ENCODE assay signal across 7 mouse cellular contexts in genomic region chr16:87441089-87441488, GRCm38 (mm10). TPM values are rescaled to one million over a fixed set of nuclear protein-coding genes. Genes with fewer than 3 reads are reported as not detected.
DNase-seq lines count a peak whose midpoint lies in the region; ATAC-seq and TF ChIP-seq lines count a peak whose summit lies in the region.

No protein-coding gene starts in this region.

- no peak for TF ChIP-seq CTCF in olfactory bulb, adult 2 months (IDR thresholded peaks at IDR 0.05; ENCODE audit: insufficient read depth, low read depth, low read length)

- H3K4me3 ChIP-seq in embryonic facial prominence, embryonic 10.5 days = peak overlapping the region; percentile 85
- H3K4me3 ChIP-seq in hindbrain, embryonic 16.5 days (ENCODE audit: low read length) = peak overlapping the region; percentile 67
- peak overlapping the region; percentile 90 for H3K4me3 ChIP-seq in liver, embryonic 12.5 days
- peak overlapping the region; percentile 26 for H3K4me3 ChIP-seq in olfactory bulb, adult 2 months (ENCODE audit: insufficient read depth, low read depth, low read length)

- no peaks in the 10 kb centered on the region for H3K9me3 ChIP-seq in embryonic facial prominence, embryonic 10.5 days
- H3K9me3 ChIP-seq in hindbrain, embryonic 16.5 days (ENCODE audit: control insufficient read depth, low read length) = no peaks in the 10 kb centered on the region
- H3K9me3 ChIP-seq in liver, embryonic 12.5 days (replicated peaks) = no peaks in the 10 kb centered on the region

- H3K36me3 ChIP-seq in embryonic facial prominence, embryonic 10.5 days (replicated peaks) = peaks cover 2% of the 10 kb centered on the region
- 0 out of 2 replicates have a peak, but pooled peaks cover 3% of the 10 kb centered on the region for H3K36me3 ChIP-seq in hindbrain, embryonic 16.5 days (ENCODE audit: control insufficient read depth, insufficient read depth, low read length)
- H3K36me3 ChIP-seq in liver, embryonic 12.5 days = no peaks in the 10 kb centered on the region

- peak overlapping the region; percentile 89 for H3K9ac ChIP-seq in hindbrain, embryonic 16.5 days (ENCODE audit: low read depth, low read length)
- peak overlapping the region; percentile 87 for H3K9ac ChIP-seq in liver, embryonic 12.5 days

- WGBS in embryonic facial prominence, embryonic 10.5 days = 28% methylated on average over 9 of the region's 9 CpGs
- 24% methylated on average over 9 of the region's 9 CpGs for WGBS in hindbrain, embryonic 16.5 days
- 9% methylated on average over 9 of the region's 9 CpGs for WGBS in liver, embryonic 12.5 days (ENCODE audit: insufficient replicate concordance)
- WGBS in olfactory bulb, adult 2 months = 17% methylated on average over 9 of the region's 9 CpGs

- peak; percentile 68 for DNase-seq in A20 (ENCODE audit: low read depth, low spot score)
- DNase-seq in CD4-positive helper T cell, adult 2 months (ENCODE audit: low read depth, low spot score) = peak; percentile 60
- peak; percentile 15 for DNase-seq in embryonic facial prominence, embryonic 10.5 days (ENCODE audit: low spot score)
- no peak for DNase-seq in layer of hippocampus, postnatal 14 days (ENCODE audit: low spot score in 2 of 2)

- ATAC-seq in hindbrain, embryonic 16.5 days = no peak
- peak; percentile 24; the same call in 1 of the 2 replicates for ATAC-seq in liver, embryonic 12.5 days

- TF ChIP-seq POLR2A in olfactory bulb, adult 2 months (IDR thresholded peaks at IDR 0.05; ENCODE audit: insufficient read depth, low read depth, low read length) = no peak

- H3K4me2 ChIP-seq in hindbrain, embryonic 16.5 days (ENCODE audit: low read length) = peak overlapping the region; percentile 80
- H3K4me2 ChIP-seq in liver, embryonic 12.5 days = peak overlapping the region; percentile 85

- peaks cover 15% of the 10 kb centered on the region for H3K4me1 ChIP-seq in embryonic facial prominence, embryonic 10.5 days
- peaks cover 11% of the 10 kb centered on the region for H3K4me1 ChIP-seq in hindbrain, embryonic 16.5 days (ENCODE audit: control insufficient read depth, insufficient read depth, low read depth, low read length)
- H3K4me1 ChIP-seq in liver, embryonic 12.5 days = peaks cover 20% of the 10 kb centered on the region
- peaks cover 5% of the 10 kb centered on the region for H3K4me1 ChIP-seq in olfactory bulb, adult 2 months (ENCODE audit: control insufficient read depth, insufficient read depth, low read length)

- no peaks in the 10 kb centered on the region for H3K27me3 ChIP-seq in embryonic facial prominence, embryonic 10.5 days (replicated peaks; ENCODE audit: low read depth, poor library complexity, severe bottlenecking)
- H3K27me3 ChIP-seq in hindbrain, embryonic 16.5 days (replicated peaks; ENCODE audit: control insufficient read depth, insufficient read depth, low read length) = 0 out of 2 replicates have a peak, but pooled peaks cover 2% of the 10 kb centered on the region
- no peaks in the 10 kb centered on the region for H3K27me3 ChIP-seq in liver, embryonic 12.5 days (replicated peaks)

- peak overlapping the region; percentile 96 for H3K27ac ChIP-seq in embryonic facial prominence, embryonic 10.5 days (replicated peaks)
- H3K27ac ChIP-seq in hindbrain, embryonic 16.5 days (ENCODE audit: low read depth, low read length) = peak overlapping the region; percentile 96; the same call in 1 of the 2 replicates
- H3K27ac ChIP-seq in liver, embryonic 12.5 days = peak overlapping the region; percentile 87; the same call in 1 of the 2 replicates
- no peak overlapping the region for H3K27ac ChIP-seq in olfactory bulb, adult 2 months (ENCODE audit: insufficient read depth, low read depth, low read length)

RNA-seq across cellular contexts. Expression of gene Rwdd2b, which starts 0.7 kb away (rescaled TPM):
- 11.3 and 12.7 TPM in 2 replicates for polyA plus RNA-seq in embryonic facial prominence, embryonic 10.5 days (2016; fragmentation: Nextera tagmentation; extraction: Ambion mirVana)
- polyA plus RNA-seq in hindbrain, embryonic 16.5 days (2015; fragmentation: Nextera tagmentation; extraction: Ambion mirVana) = 16.3 and 16.5 TPM in 2 replicates
- 6.9 and 7.9 TPM in 2 replicates for polyA plus RNA-seq in liver, embryonic 12.5 days (2016; fragmentation: Nextera tagmentation; extraction: Ambion mirVana)
- not detected in 2 replicates for polyA plus RNA-seq in olfactory bulb, adult 2 months (2012; ENCODE audit: insufficient read depth, insufficient read length, low replicate concordance, missing spikeins)
- total RNA-seq in layer of hippocampus, postnatal 14 days (2021) = 10 to 100 TPM in 1 of 2 experiments, 1 to 10 TPM in 1; 9.3 to 10.5 TPM

RNA-seq across cellular contexts. Expression of gene Ltn1, which starts 8.7 kb away (rescaled TPM):
- polyA plus RNA-seq in embryonic facial prominence, embryonic 10.5 days (2016; fragmentation: Nextera tagmentation; extraction: Ambion mirVana) = 30.5 and 33.7 TPM in 2 replicates
- polyA plus RNA-seq in hindbrain, embryonic 16.5 days (2015; fragmentation: Nextera tagmentation; extraction: Ambion mirVana) = 20.7 and 22.5 TPM in 2 replicates
- polyA plus RNA-seq in liver, embryonic 12.5 days (2016; fragmentation: Nextera tagmentation; extraction: Ambion mirVana) = 19.7 and 19.8 TPM in 2 replicates
- not detected in 2 replicates for polyA plus RNA-seq in olfactory bulb, adult 2 months (2012; ENCODE audit: insufficient read depth, insufficient read length, low replicate concordance, missing spikeins)
- total RNA-seq in layer of hippocampus, postnatal 14 days (2021) = 10 to 100 TPM; 44.3 to 47.7 TPM

RNA-seq across cellular contexts. Expression of gene Usp16, which starts 13.4 kb away (rescaled TPM):
- 38.3 and 42.8 TPM in 2 replicates for polyA plus RNA-seq in embryonic facial prominence, embryonic 10.5 days (2016; fragmentation: Nextera tagmentation; extraction: Ambion mirVana)
- 41.4 and 42.8 TPM in 2 replicates for polyA plus RNA-seq in hindbrain, embryonic 16.5 days (2015; fragmentation: Nextera tagmentation; extraction: Ambion mirVana)
- polyA plus RNA-seq in liver, embryonic 12.5 days (2016; fragmentation: Nextera tagmentation; extraction: Ambion mirVana) = 25.2 and 27.2 TPM in 2 replicates
- polyA plus RNA-seq in olfactory bulb, adult 2 months (2012; ENCODE audit: insufficient read depth, insufficient read length, low replicate concordance, missing spikeins) = not detected in 2 replicates
- 10 to 100 TPM; 48.7 to 52.8 TPM for total RNA-seq in layer of hippocampus, postnatal 14 days (2021)

RNA-seq across cellular contexts. Expression of gene Cct8, which starts 54.6 kb away (rescaled TPM):
- 691 and 710 TPM in 2 replicates for polyA plus RNA-seq in embryonic facial prominence, embryonic 10.5 days (2016; fragmentation: Nextera tagmentation; extraction: Ambion mirVana)
- polyA plus RNA-seq in hindbrain, embryonic 16.5 days (2015; fragmentation: Nextera tagmentation; extraction: Ambion mirVana) = 395 and 404 TPM in 2 replicates
- polyA plus RNA-seq in liver, embryonic 12.5 days (2016; fragmentation: Nextera tagmentation; extraction: Ambion mirVana) = 395 and 399 TPM in 2 replicates
- polyA plus RNA-seq in olfactory bulb, adult 2 months (2012; ENCODE audit: insufficient read depth, insufficient read length, low replicate concordance, missing spikeins) = 227 and 308 TPM in 2 replicates
- 100 to 1,000 TPM; 171 to 179 TPM for total RNA-seq in layer of hippocampus, postnatal 14 days (2021)

Comparison
In these comparisons a context has a peak if more than half of its experiments do, and no peak if none do; other contexts are left out.
1. DNase-seq: peak in A20 (single experiment), CD4-positive helper T cell, adult 2 months (single experiment) and embryonic facial prominence, embryonic 10.5 days (single experiment); none in layer of hippocampus, postnatal 14 days (0 of 2).
2. H3K4me3 ChIP-seq: peak in every context shown above with its lines; median percentile 90 in liver, embryonic 12.5 days; 85 in embryonic facial prominence, embryonic 10.5 days; 67 in hindbrain, embryonic 16.5 days; 26 in olfactory bulb, adult 2 months.
3. RNA of gene Usp16, which starts 13.4 kb away (polyA plus RNA-seq): 38.3 to 42.8 TPM in embryonic facial prominence, embryonic 10.5 days, 41.4 to 42.8 TPM in hindbrain, embryonic 16.5 days and 25.2 to 27.2 TPM in liver, embryonic 12.5 days; not detected in olfactory bulb, adult 2 months; every median in the first group is over 10 times any median in the second.